Mouse (Mus musculus): ENCODE measurements around the gene Jam3.

The Jam3 gene

GRCm38 (mm10) chr9:27109533-27110514 lies 45.4 kb downstream of the Jam3 start:
- DNase-seq, result no peak

DNA sequence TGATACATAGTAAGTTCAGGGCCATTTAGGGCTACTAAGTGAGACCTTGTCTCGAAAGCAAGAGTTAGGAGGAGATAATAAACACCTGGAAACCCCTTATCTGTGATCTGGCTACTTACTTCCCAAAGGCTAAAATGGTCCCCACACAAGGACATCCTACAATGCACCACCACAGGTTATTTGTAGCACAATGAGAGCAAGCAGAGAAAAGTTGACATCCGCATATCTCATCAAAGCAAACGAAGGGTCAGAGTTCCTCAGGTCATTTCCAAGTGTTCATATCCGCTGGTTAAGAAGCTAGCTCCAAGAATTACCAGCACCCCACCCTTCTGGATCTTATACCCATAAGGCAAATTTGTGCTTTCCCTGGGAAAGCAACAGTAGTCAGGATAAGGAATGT lies 46.8 kb downstream of the Jam3 start:
- no peak for DNase-seq

DNA sequence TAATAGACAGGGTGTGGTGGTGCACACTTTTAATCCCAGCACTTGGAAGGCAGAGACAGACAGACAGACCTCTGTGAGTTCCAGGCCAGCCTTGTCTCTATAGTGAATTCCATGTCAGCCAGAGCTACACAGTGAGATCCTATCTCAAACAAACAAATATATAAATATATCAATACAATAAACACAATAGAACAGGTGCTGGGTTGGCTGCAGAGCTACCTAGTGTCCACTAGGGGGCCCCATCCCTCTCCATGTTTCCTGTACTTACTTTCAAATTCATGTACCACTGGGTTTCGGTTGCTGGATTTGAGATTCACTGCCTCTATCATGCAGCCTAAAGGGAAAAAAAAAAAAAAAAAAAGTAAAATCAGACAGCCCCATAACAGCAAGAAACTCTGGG lies 49.1 kb downstream of the Jam3 start:
- DNase-seq, result peak; percentile 53 to 70

DNA sequence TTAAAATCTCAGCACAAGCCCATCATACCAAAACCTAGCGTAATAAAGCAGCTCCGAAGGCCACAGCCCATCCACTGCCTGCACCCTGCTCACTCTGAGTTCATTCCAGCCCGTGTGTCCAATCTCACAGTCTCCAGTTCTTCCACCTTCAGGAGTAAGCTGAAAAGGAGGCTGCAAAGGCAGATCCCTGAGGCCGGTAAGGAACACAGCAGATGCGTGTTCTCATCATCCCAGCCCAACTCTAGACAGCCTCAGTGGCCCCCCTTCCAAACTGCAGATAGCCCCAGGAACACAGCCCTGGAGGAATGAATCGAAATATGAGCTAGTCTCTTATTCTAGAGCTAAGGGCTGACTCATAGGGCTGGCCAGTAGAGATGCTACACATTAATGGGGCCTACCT lies 53.8 kb downstream of the Jam3 start:
- DNase-seq, result no peak

GRCm38 (mm10) chr9:27099474-27099873 lies 55.7 kb downstream of the Jam3 start:
- no peak for DNase-seq

DNA sequence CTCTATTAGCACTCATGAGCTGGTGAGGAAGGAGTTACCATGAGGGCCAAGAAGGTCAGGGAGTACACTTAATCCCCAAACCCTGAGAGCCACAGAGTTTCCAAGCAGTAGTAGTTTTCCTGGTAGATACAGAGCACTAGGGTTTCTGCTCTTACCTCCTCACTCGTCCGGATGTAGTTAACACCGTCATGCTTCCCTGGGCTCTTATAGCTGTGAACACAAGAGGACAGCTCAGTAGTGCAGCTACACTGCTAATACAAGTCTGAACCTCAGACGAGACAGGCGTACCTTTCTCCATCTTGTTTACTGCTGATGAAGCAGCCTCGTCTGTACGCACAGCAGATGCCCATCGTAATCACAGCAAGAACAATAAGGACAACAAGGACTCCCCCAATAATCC lies 56.7 kb downstream of the Jam3 start:
- DNase-seq, result no peak

GRCm38 (mm10) chr9:27098092-27098491 lies 57.1 kb downstream of the Jam3 start:
- DNase-seq, result no peak

- DNase-seq, result no peak
Observed at GRCm38 (mm10) chr9:27092916-27093315, 62.3 kb downstream of the Jam3 start.

DNA sequence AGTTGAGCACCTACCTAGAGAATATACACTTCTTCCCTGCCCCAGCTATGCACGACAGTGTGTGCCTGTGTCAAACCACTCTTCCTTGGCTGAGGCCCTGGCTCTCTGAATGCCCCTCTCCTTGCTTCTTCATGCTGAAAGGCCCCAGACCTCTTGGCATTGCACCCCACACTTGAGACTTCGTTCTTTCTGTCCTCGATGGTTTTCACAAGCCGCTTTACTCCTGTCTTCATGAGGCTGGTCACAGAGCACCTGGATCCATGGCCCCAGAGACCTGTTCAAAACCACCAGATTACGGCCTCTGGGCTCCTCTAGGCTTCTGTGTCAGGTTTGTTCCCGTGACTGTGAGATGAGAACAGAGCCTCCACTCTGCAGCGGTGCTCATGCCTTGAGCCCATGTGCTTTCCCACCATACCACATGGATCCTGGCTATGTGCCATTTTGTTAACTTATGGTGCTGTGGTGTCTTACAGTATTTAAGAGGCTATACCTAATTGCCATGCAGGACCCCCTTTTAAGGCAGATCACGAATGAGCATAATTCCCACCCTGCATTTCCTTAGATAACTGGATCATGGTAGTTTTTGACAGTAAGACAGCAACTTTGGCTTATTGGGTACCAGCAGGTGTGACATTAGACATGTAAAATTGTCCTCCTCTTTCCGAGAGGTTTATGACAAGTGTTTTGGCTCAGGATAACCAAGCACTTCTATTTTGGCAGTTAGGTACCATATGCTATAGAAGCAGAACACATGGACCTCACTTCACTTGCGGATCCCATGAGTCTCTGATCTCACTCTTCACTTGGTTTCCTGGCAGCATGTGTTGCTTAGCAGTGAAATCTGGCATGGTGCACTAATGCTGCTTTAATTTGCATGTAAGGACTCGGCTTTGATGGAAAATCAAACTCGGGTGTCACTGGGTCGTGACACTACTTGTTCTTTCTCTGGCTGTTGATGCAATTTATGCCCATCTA lies 64.1 kb downstream of the Jam3 start:
- peak; percentile 20 to 33 for DNase-seq

DNA sequence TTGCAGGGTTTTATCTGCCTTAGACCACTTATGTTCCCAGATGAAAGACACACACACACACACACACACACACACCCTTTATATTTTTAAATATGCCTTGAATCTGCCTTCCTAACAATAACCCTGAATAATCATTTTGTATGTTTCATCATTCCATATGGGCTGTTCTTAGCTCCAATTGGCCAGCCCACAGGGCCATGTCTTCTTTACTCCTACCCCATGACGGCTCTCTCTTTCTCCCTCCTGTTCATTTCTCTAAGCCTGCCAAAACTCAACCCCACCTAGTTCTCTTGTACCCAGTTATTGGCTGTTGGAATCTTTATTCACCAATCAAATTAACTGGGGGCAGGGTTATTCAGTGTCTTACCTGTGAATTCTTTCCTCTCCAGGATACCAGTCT lies 65.1 kb downstream of the Jam3 start:
- no peak for DNase-seq

- no peak for DNase-seq
Observed at GRCm38 (mm10) chr9:27087402-27087801, 67.8 kb downstream of the Jam3 start.

DNA sequence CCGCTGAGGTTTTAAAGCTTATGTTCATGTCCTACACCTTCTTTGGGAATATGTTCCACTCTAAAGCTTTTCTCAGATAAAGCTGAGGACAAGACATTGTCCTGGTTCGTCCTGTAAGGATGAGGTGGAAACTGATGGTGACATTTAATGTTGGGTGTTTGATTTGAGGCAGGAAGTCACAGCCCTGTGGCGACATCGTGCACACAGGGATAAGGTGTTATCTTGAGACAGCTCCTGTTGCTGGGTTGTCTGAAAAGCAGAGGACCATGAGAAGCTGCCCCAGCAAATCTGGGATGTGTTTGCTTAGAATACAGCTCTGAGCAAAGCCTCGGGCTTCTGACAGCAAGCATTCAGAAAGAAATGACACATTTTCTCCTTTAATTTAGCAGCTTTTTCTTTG lies 69.0 kb downstream of the Jam3 start:
- DNase-seq, result no peak

DNA sequence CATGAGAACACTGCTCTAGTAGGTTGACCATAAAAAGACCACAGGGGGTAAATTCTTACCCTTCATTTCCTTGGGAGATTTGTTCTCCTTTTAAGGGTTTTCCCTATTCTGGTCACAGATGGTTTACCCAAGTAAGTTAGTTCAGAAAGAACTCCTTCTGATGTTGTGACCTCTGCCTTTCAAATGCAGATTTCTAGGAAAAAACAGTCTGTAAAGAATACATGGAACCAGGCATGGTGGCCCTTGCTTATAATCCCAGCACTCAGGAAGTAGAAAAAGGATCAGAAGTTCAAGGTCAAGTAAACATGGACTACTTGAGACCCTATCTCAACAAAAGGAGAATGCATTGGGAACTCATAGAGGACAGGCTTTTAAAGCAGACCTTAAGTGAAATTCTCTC lies 79.4 kb downstream of the Jam3 start:
- DNase-seq, result no peak

DNA sequence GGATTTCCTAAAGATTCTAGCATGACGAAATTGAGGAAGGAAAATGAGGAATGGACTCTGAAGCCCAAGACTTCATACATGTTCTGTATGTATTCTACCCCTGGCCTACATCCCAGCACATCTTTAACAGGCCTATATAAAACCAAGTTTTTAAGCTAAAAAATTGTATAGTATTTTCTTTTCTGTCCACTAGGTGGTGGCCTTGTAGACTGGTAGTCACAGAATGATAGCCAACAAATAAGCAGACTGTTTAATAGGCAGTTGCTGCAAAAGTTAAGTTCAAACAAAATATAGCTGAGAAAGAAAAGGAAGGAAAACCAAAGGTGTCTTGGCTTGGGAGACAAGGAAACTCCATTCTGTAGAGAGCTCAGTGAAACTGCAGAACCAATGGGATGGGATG lies 80.5 kb downstream of the Jam3 start:
- DNase-seq, result no peak

DNA sequence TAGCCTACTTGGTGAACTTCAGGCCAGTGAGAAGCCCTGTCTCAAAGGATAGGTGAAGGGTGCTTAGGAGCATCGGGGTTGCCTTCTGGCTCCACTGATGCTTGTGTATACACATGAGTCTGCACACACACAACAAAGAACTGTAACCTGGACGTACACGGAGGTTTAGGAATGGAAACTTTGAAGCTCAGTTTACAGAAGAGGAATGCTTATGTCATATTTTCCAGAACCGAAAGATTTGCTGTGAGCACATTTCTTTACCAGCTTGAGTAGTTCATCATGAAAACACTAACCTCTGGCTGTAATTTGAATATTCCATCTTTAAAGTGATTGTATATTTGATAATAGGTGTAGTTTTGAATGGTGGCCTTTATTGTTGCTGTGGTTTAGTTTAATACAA lies 84.3 kb downstream of the Jam3 start:
- no peak for DNase-seq

DNA sequence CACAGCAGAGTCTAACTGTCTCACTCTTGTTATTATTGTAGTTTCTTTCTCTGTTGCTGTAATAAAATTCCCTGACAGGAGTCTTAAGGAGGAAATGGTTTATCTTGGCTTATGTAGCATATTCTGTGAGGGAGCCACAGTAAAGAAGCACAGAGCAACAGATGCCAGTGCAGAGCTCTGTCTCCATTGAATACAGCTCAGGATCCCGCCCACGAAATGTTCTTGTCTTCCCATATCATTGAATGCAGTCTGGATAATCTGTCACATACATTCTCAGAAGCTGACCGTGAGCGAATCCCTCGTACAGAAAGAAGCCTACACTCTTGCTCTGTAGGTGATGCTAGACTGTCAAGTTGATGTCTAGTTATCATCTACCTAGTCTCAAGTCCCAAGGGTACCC lies 96.9 kb downstream of the Jam3 start:
- DNase-seq, result no peak

DNA sequence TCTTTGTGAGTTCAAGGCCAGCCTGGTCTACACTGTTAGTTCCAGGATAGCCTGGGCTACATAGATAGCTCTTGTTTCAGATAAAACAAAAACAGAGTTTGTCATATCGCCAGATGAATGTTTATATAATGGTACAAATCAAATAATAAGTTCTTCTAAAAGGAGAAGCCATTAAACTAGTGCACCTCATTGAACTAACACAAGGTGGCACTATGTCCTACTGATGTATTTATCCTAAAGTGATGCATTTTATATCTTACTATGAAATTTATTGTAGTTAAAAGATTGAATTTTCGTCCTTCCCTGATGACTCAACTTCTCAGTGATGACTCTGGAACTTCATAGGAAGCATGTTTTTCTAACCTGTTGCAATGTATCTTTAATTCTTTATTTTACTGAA lies 105.7 kb downstream of the Jam3 start:
- DNase-seq, result no peak

All from cerebellum, adult 18-20 months (tissue).